Mouse (Mus musculus) central nervous system, embryonic 11.5 days (tissue): ENCODE measurements around the gene Aanat. TPM values are rescaled to one million over a fixed set of nuclear protein-coding genes. Genes with fewer than 3 reads are reported as not detected.

Experiments used
- polyA plus RNA-seq: library from polyadenylated mRNA; depleted of rRNA; stranded (reverse); fragments of >200 nt; gene quantifications from 2 replicates; pipeline ENCODE4 v1.2.3, GENCODE M21; 2012; rRNA removed

Gene Aanat
- polyA plus RNA-seq, result 0.18 and 0.27 TPM in 2 replicates

GRCm38 (mm10) chr11:116586310-116586709 is at the start of gene Aanat:
TSS of gene Aanat (plus strand) at chr11:116586432.

GRCm38 (mm10) chr11:116581376-116581814 is 4.8 kb upstream of the Aanat start, which contains the start of gene Ube2o:
TSS of gene Ube2o (minus strand) at chr11:116581447.

GRCm38 (mm10) chr11:116626299-116627071 is 40.3 kb downstream of the Aanat start, which contains the start of gene Rhbdf2:
TSS of gene Rhbdf2 (minus strand) at chr11:116627019.

Other genes starting within 250 kb of the Aanat start
- 16.4 and 30.4 TPM in 2 replicates for gene Rnf157, start 173.4 kb upstream of the Aanat start, polyA plus RNA-seq
- 91.3 and 135 TPM in 2 replicates for gene Ubald2, start 152.3 kb upstream of the Aanat start, polyA plus RNA-seq
- 0.12 and 0.14 TPM in 2 replicates for gene Qrich2, start 120.2 kb upstream of the Aanat start, polyA plus RNA-seq
- 106 and 131 TPM in 2 replicates for gene Prpsap1, start 92.2 kb upstream of the Aanat start, polyA plus RNA-seq
- gene Sphk1, start 55.5 kb upstream of the Aanat start, polyA plus RNA-seq, result 7.0 and 10.9 TPM in 2 replicates
- 34.7 and 36.3 TPM in 2 replicates for gene Ube2o, start 5.0 kb upstream of the Aanat start, polyA plus RNA-seq
- 2.6 and 6.7 TPM in 2 replicates for gene Rhbdf2, start 40.6 kb downstream of the Aanat start, polyA plus RNA-seq
- gene Prcd, start 67.1 kb downstream of the Aanat start, polyA plus RNA-seq, result 0.23 and 0.32 TPM in 2 replicates
- 2.0 and 3.7 TPM in 2 replicates for gene Cygb, start 67.9 kb downstream of the Aanat start, polyA plus RNA-seq
- gene St6galnac1, start 189.1 kb downstream of the Aanat start, polyA plus RNA-seq, result not detected in 2 replicates
- gene Mxra7, start 241.6 kb downstream of the Aanat start, polyA plus RNA-seq, result 32.4 and 66.0 TPM in 2 replicates